Mouse (Mus musculus) lung, adult 2 months (tissue): ENCODE measurements around the gene Qpct.

Experiments
- CTCF ChIP-seq: fragments of 200-500 bp; IDR thresholded peaks from 2 replicates; pipeline ENCODE4 v1.5.1; 2011; ENCODE audit warnings: mild to moderate bottlenecking, low read length, control low read depth; ENCODE audit not compliant: insufficient read depth
- POLR2A ChIP-seq: fragments of 200-500 bp; IDR thresholded peaks from 2 replicates; pipeline ENCODE4 v1.6.1; 2011; ENCODE audit warnings: low read depth, mild to moderate bottlenecking, control low read depth, low read length, borderline replicate concordance; ENCODE audit errors: extremely low read depth

- TF ChIP-seq CTCF: no peak
- TF ChIP-seq POLR2A: no peak
Measured at GRCm38 (mm10) chr17:79091710-79092109, 40.0 kb downstream of the Qpct start.
